Mouse (Mus musculus): ENCODE data around the gene Nat8l.
A peak's percentile ranks its signal among the peaks of the same experiment; 100 is the strongest.
"Not testable (repeated sequence)": the region's sequence is repeated elsewhere in the genome, so short reads cannot be mapped to it uniquely, and the experiment has no call there.

Gene Nat8l

DNA sequence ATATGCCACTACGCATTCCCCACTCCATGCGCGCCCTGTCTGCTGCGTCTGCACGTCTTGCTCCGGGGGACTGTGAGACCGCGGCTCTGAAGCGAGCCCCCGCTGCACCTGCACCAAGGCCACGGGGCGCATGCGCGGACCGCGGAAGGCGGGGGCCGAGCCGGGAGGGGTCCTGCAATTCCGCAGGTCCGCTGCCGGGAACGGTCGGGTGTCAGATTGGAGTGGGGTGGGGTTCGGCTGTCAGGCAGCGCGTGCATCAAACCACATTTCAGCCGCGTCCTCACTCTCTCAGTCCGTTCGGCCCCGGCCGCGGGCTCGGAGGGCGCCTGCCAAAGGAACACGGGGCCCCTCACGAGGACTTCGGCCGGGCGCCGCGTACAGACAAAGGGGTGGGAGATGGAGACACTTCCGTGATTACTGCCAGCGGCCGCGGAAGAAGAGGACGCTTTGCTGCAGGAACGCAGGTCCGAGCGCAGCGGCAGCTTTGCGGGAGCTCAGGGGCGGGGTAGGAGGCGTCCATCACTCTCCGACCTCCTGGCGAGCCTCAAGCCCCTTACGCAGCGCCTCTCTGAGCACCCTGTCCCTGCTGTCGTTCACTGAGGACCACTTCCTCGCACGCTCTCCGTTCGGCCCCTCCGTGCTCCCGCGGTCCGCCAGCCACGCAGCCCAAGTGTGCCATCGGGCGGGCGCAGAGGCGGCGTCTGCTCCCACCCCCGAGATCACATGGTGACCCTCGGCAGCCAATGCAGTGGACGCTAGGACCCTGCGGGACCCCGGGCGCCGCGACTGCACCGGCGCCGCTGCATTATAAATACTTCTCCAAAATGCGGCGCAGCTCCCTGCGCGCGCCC lies at the start of gene Nat8l:
TSS of gene Nat8l (plus strand) at position 142 of the 851 bp plus-strand sequence.
- DNase-seq: peak; percentile 7

DNA sequence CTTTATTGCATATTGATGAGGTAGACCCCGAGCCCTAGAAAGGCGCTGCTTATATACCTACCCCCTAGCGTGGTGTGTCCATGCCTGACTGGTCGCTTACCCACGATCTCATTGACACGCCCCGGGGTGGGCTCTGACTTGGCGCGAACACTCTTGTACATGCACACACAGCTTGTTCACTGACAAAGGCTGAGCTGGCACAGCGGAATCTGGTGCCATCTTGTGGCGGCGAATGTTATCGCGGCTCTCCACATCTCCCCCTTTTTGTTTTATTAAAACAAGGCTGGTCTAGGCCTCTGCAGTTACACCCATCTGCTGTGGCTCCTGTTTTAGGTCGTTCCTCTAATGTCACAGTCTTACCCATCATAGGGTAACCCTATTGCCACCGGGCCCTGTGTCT lies 48.7 kb upstream of the Nat8l start:
- DNase-seq: not testable (repeated sequence)

DNA sequence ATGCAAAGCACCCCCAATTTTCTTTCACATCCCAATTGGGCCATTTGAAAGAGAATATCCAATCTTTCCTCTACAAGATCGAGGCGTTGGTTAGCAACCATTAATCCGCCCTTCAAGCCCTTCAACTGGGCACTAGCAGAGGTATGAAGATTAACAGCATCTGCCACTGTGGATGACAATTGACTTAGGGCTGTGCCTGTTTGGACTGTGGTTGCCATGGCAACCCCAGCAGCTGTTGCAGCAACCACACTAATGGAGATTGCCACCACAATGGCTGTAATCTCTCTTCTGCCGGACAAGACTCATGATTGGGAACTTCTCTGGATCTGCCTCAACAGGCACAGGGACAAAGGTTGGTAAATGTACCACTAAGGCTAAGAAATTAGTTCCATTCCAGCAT lies 47.5 kb upstream of the Nat8l start:
- no peak for DNase-seq

DNA sequence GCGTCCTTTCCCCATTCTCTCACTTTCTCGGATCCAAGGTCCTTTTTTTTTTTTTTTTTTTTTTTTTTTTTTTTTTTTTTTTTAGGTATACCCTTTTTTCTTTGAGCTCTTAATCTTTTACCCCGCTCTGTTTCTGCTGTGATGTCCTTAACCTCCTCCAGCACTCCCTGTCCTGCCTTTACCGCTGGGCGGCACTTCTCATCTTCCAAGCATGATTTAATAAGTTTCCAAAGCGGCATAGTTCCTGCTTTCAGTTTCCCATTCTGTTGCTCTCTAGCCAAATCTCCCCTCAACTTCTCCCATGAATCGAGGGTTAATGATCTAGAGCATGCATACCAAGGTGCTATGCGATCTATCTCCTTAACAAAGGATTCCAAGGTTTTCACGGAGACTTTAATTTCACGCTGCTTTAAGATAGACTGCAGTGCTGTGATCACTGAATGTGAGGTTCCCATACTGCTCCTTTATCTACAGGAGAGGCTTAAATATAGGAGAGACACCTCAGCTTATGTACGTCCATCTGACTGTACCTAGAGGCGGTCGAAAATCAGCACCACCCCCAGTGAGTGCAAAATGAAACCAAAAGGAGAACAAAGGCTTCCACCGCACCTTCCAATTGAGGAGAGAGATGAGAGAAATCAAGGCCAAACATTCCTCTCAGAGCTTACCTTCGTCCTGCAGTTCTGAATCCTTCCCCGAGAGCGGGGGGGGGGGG lies 42.2 kb upstream of the Nat8l start:
- DNase-seq: no peak

DNA sequence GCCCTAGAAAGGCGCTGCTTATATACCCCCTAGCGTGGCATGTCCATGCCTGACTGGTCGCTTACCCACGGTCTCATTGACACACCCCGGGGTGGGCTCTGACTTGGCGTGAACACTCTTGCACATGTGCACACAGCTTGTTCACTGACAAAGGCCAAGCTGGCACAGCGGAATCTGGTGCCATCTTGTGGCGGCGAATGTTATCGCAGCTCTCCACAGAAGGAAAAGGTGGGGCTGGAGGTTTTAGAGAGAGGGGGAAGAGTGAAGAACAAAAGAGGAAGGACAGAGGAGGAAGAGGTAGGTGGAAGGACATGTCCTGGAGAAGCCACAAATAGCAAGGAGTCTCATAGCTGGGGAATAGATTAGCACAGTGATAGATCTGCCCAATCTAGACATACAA lies 41.4 kb upstream of the Nat8l start:
- DNase-seq: peak; percentile 75

DNA sequence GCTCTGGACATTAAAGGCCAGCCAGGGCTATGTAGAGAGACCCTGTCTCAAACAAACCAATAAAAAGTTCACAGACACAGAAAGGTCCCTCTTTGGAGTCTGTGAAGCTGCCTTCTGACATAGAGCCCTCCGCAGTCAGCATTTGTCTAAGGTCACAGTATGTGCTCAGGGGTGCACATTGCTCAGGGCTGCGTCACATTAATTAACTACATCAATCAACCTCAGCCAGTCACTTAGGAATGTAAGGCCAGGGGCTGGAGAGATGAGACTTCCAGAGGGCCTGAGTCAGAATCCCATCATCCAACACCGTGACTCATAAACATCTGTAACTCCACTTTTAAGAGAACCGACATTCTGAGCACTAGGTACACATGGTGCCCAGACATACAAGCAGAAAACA lies 39.9 kb upstream of the Nat8l start:
- no peak for DNase-seq

DNA sequence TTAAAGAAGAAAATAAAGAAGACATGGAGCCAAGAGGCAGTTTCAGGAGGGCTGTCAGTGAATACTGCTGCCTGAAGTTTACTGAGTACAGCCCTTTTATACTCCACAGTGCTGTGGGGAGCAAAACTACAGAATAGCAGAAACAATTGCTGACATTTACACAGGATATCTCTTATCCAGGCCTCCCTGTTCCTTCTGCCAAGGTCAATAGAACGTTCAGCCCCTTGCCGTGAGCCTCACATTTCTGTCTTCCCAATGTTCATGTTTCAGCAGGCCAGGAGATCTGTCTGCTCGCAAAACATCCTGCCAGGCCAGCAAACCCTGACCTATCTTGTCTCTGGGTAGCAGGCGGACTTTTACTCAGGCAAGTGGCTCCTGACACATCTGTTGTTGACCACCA lies 36.4 kb upstream of the Nat8l start:
- DNase-seq: no peak

DNA sequence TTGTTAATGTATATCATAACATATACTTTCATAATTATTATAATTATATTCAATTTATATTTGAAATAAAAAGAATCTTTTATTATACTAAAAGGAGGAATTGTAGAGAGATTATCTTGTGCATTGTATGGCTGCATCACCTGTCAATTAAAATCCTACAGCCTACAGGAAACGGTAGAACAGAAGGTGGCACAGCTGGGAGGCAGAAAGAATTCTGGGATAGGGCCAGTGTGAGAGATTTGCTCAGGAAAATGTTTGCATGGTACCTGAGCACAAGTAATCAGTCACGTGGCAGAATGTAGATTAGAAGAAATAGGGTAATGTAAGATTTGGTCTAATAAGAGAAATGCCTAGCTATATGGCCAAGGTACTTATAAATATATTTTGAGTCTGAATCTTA lies 21.0 kb upstream of the Nat8l start:
- no peak for DNase-seq

DNA sequence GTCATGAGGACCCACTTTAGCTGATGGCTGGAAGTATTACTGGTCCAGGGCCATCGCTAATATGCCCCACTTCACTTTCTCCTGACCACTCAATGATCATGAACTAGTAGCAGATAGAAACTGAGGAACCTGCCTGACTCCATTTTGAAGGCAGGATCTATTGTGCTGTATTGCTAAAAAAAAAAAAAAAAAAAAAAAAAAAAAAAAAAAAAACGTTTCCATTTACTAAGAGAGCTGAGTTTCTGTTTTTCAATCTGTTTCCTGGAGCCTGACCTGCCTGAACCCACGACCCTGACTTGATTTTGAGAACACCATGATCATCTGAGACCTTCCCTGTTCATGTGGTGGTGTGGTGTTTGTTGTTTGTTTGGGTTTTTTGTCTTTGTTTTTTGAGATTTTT lies 19.5 kb upstream of the Nat8l start:
- DNase-seq: no peak

DNA sequence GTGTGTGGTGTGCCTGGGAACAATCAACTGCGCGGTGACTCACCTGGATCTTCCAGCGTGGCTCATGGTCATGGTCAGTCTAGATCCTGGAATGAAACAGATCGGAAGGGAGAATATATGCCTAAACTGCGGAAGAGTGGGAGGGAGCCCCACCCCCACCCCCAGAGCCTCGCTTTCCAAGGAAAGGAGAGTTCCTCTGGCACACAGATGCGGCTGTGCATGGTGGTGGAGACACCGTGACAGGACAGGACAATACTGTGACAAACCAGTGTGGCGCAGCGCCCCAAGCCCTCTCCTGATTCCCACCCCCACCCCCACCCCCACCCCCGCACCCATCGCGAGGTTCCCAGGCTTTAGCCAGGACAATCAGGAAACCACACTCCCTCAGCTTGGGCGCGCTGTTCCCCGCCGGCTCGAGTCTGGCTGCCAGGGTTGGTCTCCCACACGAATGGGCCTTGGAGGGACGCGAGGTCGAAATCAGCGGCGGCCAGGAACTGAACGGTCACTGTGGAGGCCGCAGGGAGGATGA lies 13.0 kb upstream of the Nat8l start:
- no peak for DNase-seq

DNA sequence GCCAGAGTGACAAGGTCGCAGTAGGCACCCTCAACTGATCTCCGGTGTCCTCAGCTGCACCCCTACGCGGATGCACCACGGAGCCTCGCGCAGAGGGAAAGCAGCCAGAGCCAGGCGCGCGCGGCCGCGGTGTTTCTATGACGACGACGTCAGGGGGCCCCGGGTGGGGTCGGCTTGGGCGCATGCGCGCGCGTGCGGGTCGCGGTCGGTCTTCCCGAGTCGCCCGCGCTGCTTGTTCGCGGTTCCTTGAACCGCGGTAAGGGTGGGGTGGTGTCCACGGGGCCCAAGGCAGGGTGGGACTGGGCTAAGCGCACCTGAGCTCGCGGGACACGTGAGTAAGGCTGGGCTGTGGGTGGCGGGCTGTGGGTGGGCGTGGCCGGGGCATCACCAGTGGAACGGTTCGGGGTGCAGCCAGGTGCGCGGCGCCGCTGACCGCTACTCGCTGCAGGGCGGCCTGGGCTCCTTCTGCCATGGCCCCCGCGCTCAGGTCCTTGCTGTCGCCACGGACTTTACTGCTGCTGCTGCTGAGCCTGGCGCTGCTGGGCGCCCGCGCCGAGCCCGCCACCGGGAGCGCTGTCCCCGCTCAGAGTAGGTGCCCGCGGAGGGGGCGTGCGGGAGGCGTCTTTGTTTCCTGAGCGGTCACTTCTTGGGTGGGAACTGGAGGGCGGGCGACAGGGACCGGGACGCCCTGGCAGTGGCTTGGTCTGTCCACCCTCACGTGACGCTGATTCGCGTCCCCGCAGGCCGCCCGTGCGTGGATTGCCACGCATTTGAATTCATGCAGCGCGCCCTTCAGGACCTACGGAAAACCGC lies 12.3 kb upstream of the Nat8l start, which contains the start of gene Gm1673:
TSS of gene Gm1673 (plus strand) at position 125 of the 813 bp plus-strand sequence.
- peak; percentile 39 for DNase-seq

DNA sequence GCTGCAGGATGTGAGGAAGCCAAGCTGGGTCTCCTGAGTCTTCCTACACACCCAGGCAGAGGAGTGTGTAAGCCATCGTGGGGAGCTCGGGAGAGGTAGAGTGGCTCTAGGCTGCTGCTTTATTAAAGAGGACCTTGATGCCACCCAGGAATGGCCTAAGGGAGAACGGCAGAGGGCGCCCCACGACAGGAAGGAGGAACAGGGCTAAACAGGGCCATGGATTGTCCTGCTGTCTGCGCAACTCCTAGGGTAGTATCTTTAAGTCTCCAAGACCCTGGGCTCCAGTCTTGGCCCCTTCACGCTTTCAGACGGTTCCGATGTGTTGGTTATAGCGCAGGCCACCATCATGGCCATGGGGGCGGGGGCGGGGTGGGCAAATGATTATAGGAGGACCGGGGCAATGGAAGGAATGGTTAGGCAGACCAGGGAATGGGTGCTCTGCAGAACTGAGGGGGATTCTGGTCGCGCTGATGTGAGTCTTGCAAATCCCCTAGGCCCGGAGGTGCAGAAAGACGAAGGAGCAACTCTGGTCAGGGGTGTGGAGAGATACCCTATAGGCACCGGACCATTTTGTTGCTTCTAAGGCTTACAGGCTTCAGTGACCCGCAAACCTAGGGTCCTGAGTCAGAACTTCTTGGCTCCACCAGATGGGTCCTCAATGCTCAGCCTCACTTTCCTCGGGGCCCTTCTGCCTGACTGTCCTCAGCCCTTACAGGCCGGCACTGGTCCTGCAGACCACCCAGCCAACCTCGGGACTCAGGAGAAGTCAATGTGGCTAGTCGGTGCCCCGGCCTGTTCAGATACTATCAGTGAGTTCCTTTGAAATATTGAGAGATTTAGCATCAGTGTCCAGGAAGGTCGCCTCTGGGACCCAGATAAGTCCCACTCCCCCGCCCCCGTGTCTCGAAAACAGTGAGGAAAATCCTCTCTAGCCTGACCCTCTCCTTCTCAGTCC lies 836 bp upstream of the Nat8l start:
- DNase-seq: peak; percentile 32

DNA sequence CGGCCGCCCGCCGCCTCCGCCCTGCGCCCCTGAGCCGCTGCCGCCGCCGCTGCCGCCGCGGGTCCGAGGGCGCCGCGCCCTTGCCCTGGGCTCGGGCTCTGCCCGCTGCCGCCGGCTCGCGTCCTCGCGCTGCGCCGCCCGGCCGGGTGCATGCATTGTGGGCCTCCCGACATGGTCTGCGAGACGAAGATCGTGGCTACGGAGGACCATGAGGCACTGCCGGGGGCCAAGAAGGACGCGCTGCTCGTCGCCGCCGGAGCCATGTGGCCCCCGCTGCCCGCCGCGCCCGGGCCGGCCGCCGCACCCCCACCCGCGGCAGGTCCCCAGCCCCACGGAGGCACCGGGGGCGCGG lies 886 bp downstream of the Nat8l start:
- DNase-seq: no peak

DNA sequence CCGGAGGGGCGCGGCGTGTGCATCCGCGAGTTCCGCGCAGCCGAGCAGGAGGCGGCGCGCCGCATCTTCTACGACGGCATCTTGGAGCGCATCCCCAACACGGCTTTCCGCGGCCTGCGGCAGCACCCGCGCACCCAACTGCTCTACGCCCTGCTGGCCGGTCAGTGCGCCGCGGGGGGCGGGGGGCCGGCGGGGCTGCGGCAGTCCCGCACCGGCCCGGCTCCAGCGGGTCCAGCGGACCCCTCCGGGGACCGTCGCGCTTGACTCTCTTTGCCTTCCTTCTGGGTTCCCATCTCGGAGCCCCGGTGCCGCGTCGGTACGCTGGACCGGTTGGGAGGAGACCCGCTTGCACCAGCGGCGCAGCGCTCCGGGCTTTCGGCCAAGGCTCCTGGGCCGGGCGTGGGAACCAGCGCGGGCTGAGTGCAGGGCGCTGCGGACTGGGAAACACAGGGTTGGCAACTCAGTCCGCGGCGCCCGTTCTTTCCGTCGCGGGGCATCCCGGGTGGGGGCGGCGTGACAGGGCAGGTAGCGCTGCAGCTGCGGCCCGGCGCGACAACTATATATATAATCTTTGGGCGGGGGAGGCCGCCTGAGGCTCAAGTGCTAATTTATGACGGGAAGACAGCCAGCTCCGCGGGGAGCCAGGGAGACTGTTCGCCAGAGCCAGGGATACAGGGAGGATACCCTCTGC lies 1.4 kb downstream of the Nat8l start:
- peak; percentile 19 for DNase-seq

DNA sequence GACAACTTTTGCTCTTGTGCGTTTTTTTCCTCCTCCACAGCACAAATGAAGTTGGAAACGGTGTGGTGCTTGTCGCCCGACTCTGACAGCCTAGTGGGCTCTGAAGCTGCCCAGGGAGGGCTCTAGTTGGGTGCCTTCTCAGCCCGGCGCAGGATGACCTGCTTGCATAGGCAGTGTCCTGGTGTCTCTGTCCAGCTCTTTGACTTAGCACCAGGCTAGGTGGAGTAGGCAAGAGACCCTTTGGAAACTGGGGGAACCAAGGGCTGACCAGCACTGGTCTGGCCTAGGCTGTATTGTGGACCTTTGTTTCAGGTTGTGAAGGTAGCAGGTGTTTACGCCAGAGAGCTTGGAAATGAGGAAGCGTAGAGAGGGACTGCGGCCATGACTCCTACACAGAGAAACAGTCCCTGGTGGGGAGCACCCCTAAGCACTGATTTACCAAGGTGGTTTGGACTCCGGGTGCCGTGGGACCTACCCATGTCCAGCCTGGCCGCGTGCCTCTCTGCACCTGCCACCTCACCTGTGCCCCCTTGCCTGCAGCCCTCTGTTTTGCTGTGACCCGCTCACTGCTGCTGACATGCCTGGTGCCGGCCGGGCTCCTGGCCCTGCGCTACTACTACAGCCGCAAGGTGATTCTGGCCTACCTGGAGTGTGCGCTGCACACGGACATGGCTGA lies 2.2 kb downstream of the Nat8l start:
- DNase-seq: no peak

DNA sequence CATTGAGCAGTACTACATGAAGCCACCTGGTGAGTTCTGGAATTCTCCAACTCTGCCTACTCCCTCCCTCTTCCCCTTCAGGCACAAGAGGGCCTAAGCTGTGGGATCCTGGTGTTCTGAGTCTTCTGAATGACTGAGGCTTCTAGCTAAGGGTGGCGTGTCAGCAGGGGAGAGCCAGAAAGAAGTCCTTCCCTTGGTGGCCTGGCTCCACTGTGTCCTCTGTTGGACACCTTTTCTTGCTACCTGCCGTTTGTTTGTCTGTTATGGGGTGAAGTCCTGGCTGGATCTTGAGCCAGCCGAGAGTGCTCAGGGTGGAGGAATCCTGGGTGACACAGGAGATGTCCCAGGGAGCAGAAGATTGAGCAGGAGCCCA lies 2.7 kb downstream of the Nat8l start:
- DNase-seq: no peak

DNA sequence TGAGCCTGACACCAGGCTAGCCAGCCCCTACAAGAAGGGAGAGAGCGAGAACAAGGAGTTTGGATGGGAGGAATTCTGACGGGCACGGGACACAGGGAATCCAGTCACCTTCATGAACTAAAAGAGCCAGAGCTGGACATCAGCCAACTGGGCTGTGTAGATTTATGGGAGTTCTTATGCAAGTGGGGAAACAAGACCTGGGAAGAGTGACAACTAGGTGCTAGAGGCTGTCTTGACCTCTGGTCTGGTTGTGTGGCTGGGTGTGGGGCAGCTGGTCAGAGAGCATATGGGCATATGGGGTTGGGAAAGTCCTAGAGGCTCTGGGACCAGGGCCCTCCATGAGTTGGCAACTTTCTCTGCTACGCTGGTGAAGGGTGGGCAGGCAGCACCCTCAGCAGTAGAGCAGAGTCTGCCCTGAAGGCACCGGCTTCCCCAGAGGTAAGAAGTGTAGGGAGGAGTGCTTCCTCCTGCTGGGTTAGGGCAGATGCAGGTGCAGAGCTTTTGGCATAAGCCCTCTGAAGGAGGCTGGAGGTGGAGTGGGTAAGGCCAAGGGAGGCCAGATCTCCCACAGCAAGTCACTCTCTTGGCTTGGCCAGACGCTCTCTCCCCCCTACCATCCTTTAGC lies 3.8 kb downstream of the Nat8l start:
- peak; percentile 24 for DNase-seq

DNA sequence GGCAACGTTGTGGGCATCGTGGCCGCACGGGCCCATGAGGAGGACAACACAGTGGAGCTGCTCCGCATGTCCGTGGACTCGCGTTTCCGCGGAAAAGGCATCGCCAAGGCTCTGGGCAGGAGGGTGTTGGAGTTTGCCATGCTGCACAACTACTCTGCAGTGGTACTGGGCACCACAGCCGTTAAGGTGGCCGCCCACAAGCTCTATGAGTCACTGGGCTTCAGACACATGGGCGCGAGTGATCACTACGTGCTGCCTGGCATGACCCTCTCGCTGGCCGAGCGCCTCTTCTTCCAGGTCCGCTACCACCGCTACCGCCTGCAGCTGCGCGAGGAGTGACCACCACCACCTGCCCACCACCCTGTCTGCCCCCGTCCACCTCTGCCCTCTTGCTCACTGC lies 5.0 kb downstream of the Nat8l start:
- DNase-seq: no peak

DNA sequence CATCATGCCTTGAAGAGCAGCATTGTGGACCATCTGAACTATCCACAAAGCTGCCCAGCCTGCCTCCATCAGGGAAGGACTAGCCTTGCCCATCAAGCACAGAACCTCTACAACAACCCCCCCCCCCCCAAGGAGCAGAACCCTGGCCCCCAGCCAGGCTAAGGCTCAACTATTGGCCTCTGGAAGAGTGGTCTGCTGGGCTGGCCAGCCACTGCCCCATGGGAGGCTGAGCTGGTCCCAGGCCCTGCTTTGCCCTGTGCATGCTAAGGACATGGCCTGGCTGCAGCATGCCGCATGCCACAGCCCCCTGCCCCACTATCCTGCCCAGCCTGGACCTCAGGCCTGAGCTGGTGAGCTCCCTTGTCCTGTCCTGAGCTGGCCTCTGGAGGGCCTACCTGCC lies 5.6 kb downstream of the Nat8l start:
- no peak for DNase-seq

DNA sequence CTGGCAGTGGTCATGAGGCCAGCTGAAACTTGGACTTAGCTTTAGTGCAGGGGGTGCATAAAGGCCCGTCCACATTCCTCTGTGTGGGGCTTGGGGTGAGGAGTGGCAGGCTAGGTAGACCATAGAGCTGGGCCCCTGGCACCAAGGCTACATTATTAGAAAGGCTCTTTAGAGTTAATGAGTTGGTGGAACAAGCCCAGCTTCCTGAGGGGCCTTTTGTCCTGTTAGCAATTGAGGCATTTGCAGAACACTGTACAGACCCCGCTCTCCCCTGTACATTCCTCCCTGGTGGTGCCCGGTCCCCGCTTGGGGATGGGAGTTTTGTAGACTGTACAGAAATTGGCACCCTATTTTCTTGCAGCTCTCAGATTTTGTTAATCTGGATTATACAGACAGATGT lies 6.9 kb downstream of the Nat8l start:
- no peak for DNase-seq

All from kidney, adult 9 months (tissue).